ENCODE assay signal across 17 mouse cellular contexts in the genomic region with DNA sequence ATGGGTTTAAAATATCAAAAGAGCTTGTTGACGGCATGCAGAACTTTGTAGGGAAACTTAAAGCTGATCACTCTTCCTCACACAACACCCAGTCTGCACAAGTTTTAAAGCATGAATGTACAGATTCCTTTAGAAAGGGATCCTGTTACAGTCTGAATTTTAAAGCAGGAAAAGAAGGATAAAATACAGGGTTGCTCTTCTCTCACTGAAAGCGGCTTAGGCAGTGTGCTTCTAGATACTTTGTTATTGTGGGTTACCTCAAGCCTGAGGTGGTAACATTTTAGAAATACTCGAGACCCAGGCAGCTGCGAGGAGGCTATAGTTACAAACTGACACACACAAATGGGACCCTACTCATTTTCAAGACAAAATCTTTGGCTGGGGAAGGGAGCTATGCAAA.
DNase-seq lines count a peak whose midpoint lies in the region; ATAC-seq and TF ChIP-seq lines count a peak whose summit lies in the region.
"Had no signal": no experiment of that assay in that cellular context is flagged by ENCODE, and none has a peak within 500 bp of the region (broad histone marks: within the 10 kb centered on the region; RNA-seq: fewer than 3 reads in every experiment).

No protein-coding gene starts in this region.

- peak; percentile 68; the same call in 1 of the 2 replicates for ATAC-seq in embryonic facial prominence, embryonic 15.5 days (ENCODE audit: insufficient number of reproducible peaks, low FRiP score, low TSS enrichment, low read depth)
- ATAC-seq: forebrain, embryonic 13.5 days; forebrain, embryonic 15.5 days; forebrain, postnatal 0 days had no signal

- WGBS in embryonic facial prominence, embryonic 15.5 days = 37% methylated on average over 4 of the region's 4 CpGs

- H3K4me1 ChIP-seq in embryonic facial prominence, embryonic 15.5 days = no peaks in the 10 kb centered on the region
- H3K4me1 ChIP-seq: forebrain, embryonic 13.5 days; forebrain, embryonic 15.5 days had no signal

- no peak for TF ChIP-seq CTCF in gastrocnemius, adult 2 months (IDR thresholded peaks at IDR 0.05)

- H3K36me3 ChIP-seq in embryonic facial prominence, embryonic 15.5 days = no peaks in the 10 kb centered on the region
- H3K36me3 ChIP-seq: forebrain, embryonic 15.5 days had no signal

- H3K27me3 ChIP-seq in embryonic facial prominence, embryonic 15.5 days = 0 out of 2 replicates have a peak, but pooled peaks cover 4% of the 10 kb centered on the region
- H3K27me3 ChIP-seq: forebrain, embryonic 13.5 days; forebrain, embryonic 15.5 days had no signal

- no peaks in the 10 kb centered on the region for H3K9me3 ChIP-seq in embryonic facial prominence, embryonic 15.5 days (replicated peaks)
- H3K9me3 ChIP-seq: forebrain, embryonic 13.5 days; forebrain, embryonic 15.5 days had no signal

- H3K4me3 ChIP-seq in gastrocnemius, adult 2 months = no peak overlapping the region
- no peak overlapping the region for H3K4me3 ChIP-seq in embryonic facial prominence, embryonic 15.5 days (replicated peaks)
- H3K4me3 ChIP-seq: forebrain, embryonic 13.5 days; forebrain, embryonic 15.5 days had no signal

- H3K27ac ChIP-seq in gastrocnemius, adult 2 months = peak overlapping the region; percentile 55; the same call in 1 of the 2 replicates
- H3K27ac ChIP-seq in embryonic facial prominence, embryonic 15.5 days (replicated peaks) = no peak overlapping the region
- H3K27ac ChIP-seq: forebrain, embryonic 13.5 days; forebrain, embryonic 15.5 days had no signal

- H3K9ac ChIP-seq in embryonic facial prominence, embryonic 15.5 days = no peak overlapping the region
- H3K9ac ChIP-seq: forebrain, embryonic 13.5 days; forebrain, embryonic 15.5 days; forebrain, postnatal 0 days had no signal

- H3K4me2 ChIP-seq in embryonic facial prominence, embryonic 15.5 days (replicated peaks) = no peak overlapping the region
- H3K4me2 ChIP-seq: forebrain, embryonic 13.5 days; forebrain, embryonic 15.5 days had no signal

- intact Hi-C loops in gastrocnemius, adult 2 months (cut with DNase I) = no loop called here
- intact Hi-C loops in gastrocnemius, postnatal 14 days (cut with DNase I; ENCODE audit: low total_unique reads) = no loop called here

- no peak for DNase-seq in gastrocnemius, adult 2 months
- no peak for DNase-seq in gastrocnemius, postnatal 14 days
- peak; percentile 22 for DNase-seq in testis, postnatal 14 days (ENCODE audit: low spot score)
- no peak for DNase-seq in testis, postnatal 10 days (ENCODE audit: low spot score)
- no peak for DNase-seq in adrenal gland, postnatal 4 days (ENCODE audit: low spot score in 2 of 2)
- DNase-seq: adrenal gland, adult 2 months; adrenal gland, postnatal 10 days; adrenal gland, postnatal 25 days; cerebellum, adult 11-12 months; cerebellum, adult 2 months; cerebellum, adult 9-10 months; cerebellum, postnatal 10 days; cerebellum, postnatal 25 days; forebrain, postnatal 0 days had no signal
